17 mouse cellular contexts compared by ENCODE assay signal in genomic region chr2:130013646-130014045, GRCm38 (mm10). TPM values are rescaled to one million over a fixed set of nuclear protein-coding genes. Genes with fewer than 3 reads are reported as not detected.
DNase-seq lines count a peak whose midpoint lies in the region.
"Had no signal": no experiment of that assay in that cellular context is flagged by ENCODE, and none has a peak within 500 bp of the region (broad histone marks: within the 10 kb centered on the region; RNA-seq: fewer than 3 reads in every experiment).

No protein-coding gene starts in this region.

- intact Hi-C loops in heart, postnatal 14 days (cut with DNase I) = no loop called here
- intact Hi-C loops in left cerebral cortex, postnatal 4 days (cut with DNase I) = no loop called here
- intact Hi-C loops in left cerebral cortex, postnatal 36 days (cut with DNase I) = no loop called here

- peak; percentile 77 for DNase-seq in cerebellum, postnatal 10 days
- no peak for DNase-seq in cerebellum, adult 9-10 months
- DNase-seq in heart, adult 11 months = peak; percentile 59
- no peak for DNase-seq in heart, postnatal 14 days
- peak; percentile 73 for DNase-seq in left cerebral cortex, postnatal 4 days
- no peak for DNase-seq in left cerebral cortex, postnatal 36 days (ENCODE audit: low spot score in 2 of 2)
- peak; percentile 53 for DNase-seq in retina, postnatal 1 day
- DNase-seq in retina, embryonic 14.5 days (ENCODE audit: low spot score) = no peak
- DNase-seq: adrenal gland, adult 8-10 months; adrenal gland, postnatal 14 days; adrenal gland, postnatal 36 days; B cell, adult 2 months; cerebellum, adult 11-12 months; cerebellum, adult 2 months; cerebellum, postnatal 25 days; forebrain, postnatal 0 days had no signal

RNA-seq across cellular contexts. Expression of gene Tgm3, which starts 1.5 kb away (rescaled TPM):
- total RNA-seq in heart, postnatal 14 days (2021) = under 1 TPM; 0.05 to 0.10 TPM
- 1 to 10 TPM; 2.3 to 2.4 TPM for total RNA-seq in left cerebral cortex, postnatal 4 days (2021)
- total RNA-seq in left cerebral cortex, postnatal 36 days (2021) = 1 to 10 TPM; 3.6 to 4.4 TPM
- total RNA-seq: CH12.LX had no signal

Comparison
In these comparisons a context has a peak if more than half of its experiments do, and no peak if none do; other contexts are left out.
1. DNase-seq: peak in cerebellum, postnatal 10 days (2 of 2), heart, adult 11 months (single experiment), left cerebral cortex, postnatal 4 days (single experiment) and retina, postnatal 1 day (single experiment); none in cerebellum, adult 9-10 months (single experiment), heart, postnatal 14 days (0 of 2), left cerebral cortex, postnatal 36 days (0 of 2) and retina, embryonic 14.5 days (single experiment).